In genomic region chr10:22149073-22149690, GRCm38 (mm10) we compare ENCODE assay signal across 7 mouse cellular contexts. TPM values are rescaled to one million over a fixed set of nuclear protein-coding genes. Genes with fewer than 3 reads are reported as not detected.
DNase-seq lines count a peak whose midpoint lies in the region; ATAC-seq and TF ChIP-seq lines count a peak whose summit lies in the region.

Gene E030030I06Rik (minus strand): TSS chr10:22149270.

- peaks cover 4% of the 10 kb centered on the region for H3K4me1 ChIP-seq in lung, postnatal 0 days (ENCODE audit: insufficient read depth, low read depth, low read length)
- H3K4me1 ChIP-seq in embryonic facial prominence, embryonic 14.5 days (ENCODE audit: control insufficient read depth, insufficient read depth, low read length), result no peaks in the 10 kb centered on the region; the same call in 1 of the 2 replicates

- peak within 1 kb of the TSS; percentile 100 for H3K4me2 ChIP-seq in lung, postnatal 0 days (replicated peaks; ENCODE audit: low read depth, low read length)
- peak within 1 kb of the TSS; percentile 94 for H3K4me2 ChIP-seq in embryonic facial prominence, embryonic 14.5 days (ENCODE audit: low read depth, low read length)

- peak; percentile 15 for ATAC-seq in lung, postnatal 0 days
- peak; percentile 45 for ATAC-seq in embryonic facial prominence, embryonic 14.5 days (ENCODE audit: low read depth)
- 0 out of 2 replicates have a peak, but pooled peaks have one; percentile 15 for ATAC-seq in megakaryocyte-erythroid progenitor cell, adult 5-6 weeks (replicated peaks; ENCODE audit: low FRiP score, low TSS enrichment, poor library complexity, severe bottlenecking)

- H3K27ac ChIP-seq in lung, postnatal 0 days (ENCODE audit: low read length), result peak within 1 kb of the TSS; percentile 75
- no peak within 1 kb of the TSS; the same call in 1 of the 2 replicates for H3K27ac ChIP-seq in embryonic facial prominence, embryonic 14.5 days (replicated peaks; ENCODE audit: low read depth, low read length)

- TF ChIP-seq EP300 in lung, postnatal 0 days (IDR thresholded peaks at IDR 0.05), result no peak

- peak; percentile 38 for DNase-seq in lung, postnatal 0 days (ENCODE audit: low spot score)
- DNase-seq in lung, postnatal 25 days (ENCODE audit: low spot score), result no peak
- DNase-seq in R1 (ENCODE audit: low read depth, low spot score), result peak; percentile 79
- peak; percentile 16 for DNase-seq in embryonic facial prominence, embryonic 14.5 days (ENCODE audit: low spot score)
- peak; percentile 63 for DNase-seq in induced T-regulatory cell, adult 2 months (ENCODE audit: low read depth)
- DNase-seq in layer of hippocampus, adult 11-12 months (ENCODE audit: low spot score), result no peak

- no peaks in the 10 kb centered on the region for H3K9me3 ChIP-seq in lung, postnatal 0 days (ENCODE audit: low read length)
- H3K9me3 ChIP-seq in embryonic facial prominence, embryonic 14.5 days (ENCODE audit: control insufficient read depth, low read length), result no peaks in the 10 kb centered on the region

- no peaks in the 10 kb centered on the region for H3K36me3 ChIP-seq in lung, postnatal 0 days (ENCODE audit: insufficient read depth, low read length)
- no peaks in the 10 kb centered on the region for H3K36me3 ChIP-seq in embryonic facial prominence, embryonic 14.5 days (ENCODE audit: control insufficient read depth, insufficient read depth, low read length)

- peaks cover 20% of the 10 kb centered on the region for H3K27me3 ChIP-seq in lung, postnatal 0 days (replicated peaks; ENCODE audit: insufficient read depth, low read length)
- H3K27me3 ChIP-seq in embryonic facial prominence, embryonic 14.5 days (replicated peaks; ENCODE audit: control insufficient read depth, insufficient read depth, low read length), result peaks cover 29% of the 10 kb centered on the region

- peak within 1 kb of the TSS; percentile 72 for H3K9ac ChIP-seq in lung, postnatal 0 days (replicated peaks; ENCODE audit: low read depth)
- H3K9ac ChIP-seq in embryonic facial prominence, embryonic 14.5 days (ENCODE audit: low read depth, low read length), result peak within 1 kb of the TSS; percentile 77

- WGBS in lung, postnatal 0 days, result under 1% methylated on average over 37 of the region's 37 CpGs
- WGBS in embryonic facial prominence, embryonic 14.5 days, result 1% methylated on average over 32 of the region's 37 CpGs

- TF ChIP-seq CTCF in lung, postnatal 0 days (IDR thresholded peaks at IDR 0.05), result no peak

- peak within 1 kb of the TSS; percentile 75 for H3K4me3 ChIP-seq in lung, postnatal 0 days (ENCODE audit: low read depth, low read length)
- H3K4me3 ChIP-seq in embryonic facial prominence, embryonic 14.5 days (ENCODE audit: low read depth, low read length), result peak within 1 kb of the TSS; percentile 68

RNA-seq across cellular contexts. Expression of gene E030030I06Rik, which starts in this region (rescaled TPM):
- 20.9 and 21.7 TPM in 2 replicates for polyA plus RNA-seq in lung, postnatal 0 days (2015; fragmentation: Nextera tagmentation; extraction: Ambion mirVana)
- polyA plus RNA-seq in embryonic facial prominence, embryonic 14.5 days (2014; fragmentation: Nextera tagmentation; extraction: Ambion mirVana), result 14.3 and 16.1 TPM in 2 replicates
- 1.0 TPM in 1 of 2 replicates, not detected in the other for total RNA-seq in megakaryocyte-erythroid progenitor cell, adult 5-6 weeks (2014; fragmentation: Nextera tagmentation)
- total RNA-seq in megakaryocyte-erythroid progenitor cell, adult 5-6 weeks (2017), result not detected in 2 replicates

Comparison
In these comparisons a context has a peak if more than half of its experiments do, and no peak if none do; other contexts are left out.
1. DNase-seq: peak in lung, postnatal 0 days (single experiment), R1 (single experiment), embryonic facial prominence, embryonic 14.5 days (single experiment) and induced T-regulatory cell, adult 2 months (single experiment); none in lung, postnatal 25 days (single experiment) and layer of hippocampus, adult 11-12 months (single experiment).
2. Peak in every context shown above with its lines, with median percentiles within 50 percentile points of each other: ATAC-seq.